Mouse (Mus musculus) layer of hippocampus, postnatal 14 days (tissue): Measurements from ENCODE around the gene Mvb12b. TPM values are rescaled to one million over a fixed set of nuclear protein-coding genes. Genes with fewer than 3 reads are reported as not detected.

Experiments
- DNase-seq, 2 experiments: peaks; one replicate each; pipeline ENCODE4 v3.0.0; 2021 to 2022; ENCODE audit warnings: low spot score in 2 of 2, mixed read lengths in 1 of 2
- total RNA-seq, 2 experiments: library from RNA; stranded (reverse); gene quantifications; 2 replicates each; pipeline ENCODE4 v1.2.3; 2021

The Mvb12b gene
- total RNA-seq, 2 experiments from 2014 or later: 95.0 to 98.6 TPM

- peak; percentile 50 to 56 for DNase-seq
These were observed 1.1 kb downstream of the Mvb12b start for GRCm38 (mm10) chr2:33886386-33887327.

GRCm38 (mm10) chr2:33885264-33885651 is 2.5 kb downstream of the Mvb12b start:
- DNase-seq: no peak

GRCm38 (mm10) chr2:33884623-33885263 is 3.0 kb downstream of the Mvb12b start:
- no peak for DNase-seq

GRCm38 (mm10) chr2:33879223-33879622 is 8.5 kb downstream of the Mvb12b start:
- DNase-seq: no peak

- no peak for DNase-seq
These were observed 9.3 kb downstream of the Mvb12b start for GRCm38 (mm10) chr2:33878437-33878836.

- no peak for DNase-seq
These were observed 9.9 kb downstream of the Mvb12b start for GRCm38 (mm10) chr2:33877663-33878360.

- DNase-seq: peak; percentile 79 to 88
These were observed 11.0 kb downstream of the Mvb12b start for GRCm38 (mm10) chr2:33876529-33877290.

GRCm38 (mm10) chr2:33875594-33875993 is 12.2 kb downstream of the Mvb12b start:
- no peak for DNase-seq

- DNase-seq: no peak
These were observed 12.7 kb downstream of the Mvb12b start for GRCm38 (mm10) chr2:33874856-33875576.

GRCm38 (mm10) chr2:33874367-33874766 is 13.4 kb downstream of the Mvb12b start:
- no peak for DNase-seq

- DNase-seq: no peak
These were observed 14.2 kb downstream of the Mvb12b start for GRCm38 (mm10) chr2:33873501-33873900.

- DNase-seq: no peak
These were observed 14.9 kb downstream of the Mvb12b start for GRCm38 (mm10) chr2:33872841-33873271.

GRCm38 (mm10) chr2:33871181-33871520 is 16.6 kb downstream of the Mvb12b start:
- DNase-seq: no peak

GRCm38 (mm10) chr2:33870369-33871180 is 17.2 kb downstream of the Mvb12b start:
- peak in 1 of 2 experiments; percentile 42 for DNase-seq

- DNase-seq: no peak
These were observed 17.9 kb downstream of the Mvb12b start for GRCm38 (mm10) chr2:33869689-33870343.

- no peak for DNase-seq
These were observed 18.6 kb downstream of the Mvb12b start for GRCm38 (mm10) chr2:33868996-33869688.

GRCm38 (mm10) chr2:33868322-33868721 is 19.4 kb downstream of the Mvb12b start:
- no peak for DNase-seq

- DNase-seq: no peak
These were observed 31.0 kb downstream of the Mvb12b start for GRCm38 (mm10) chr2:33856746-33857145.
